Mouse (Mus musculus): Measurements from ENCODE around the gene Rep15. TPM values are rescaled to one million over a fixed set of nuclear protein-coding genes. Genes with fewer than 3 reads are reported as not detected.

The Rep15 gene
- polyA plus RNA-seq, 1 experiment from 2014 or later: 0.43 TPM

GRCm38 (mm10) chr6:147043633-147044032 lies 11.2 kb downstream of the Rep15 start:
- no peak for DNase-seq (ENCODE audit: low spot score)
- H3K9me3 ChIP-seq (replicated peaks; ENCODE audit: control insufficient read depth, low read length): no peaks in the 10 kb centered on the region
- peak overlapping the region; percentile 59 for H3K4me2 ChIP-seq (ENCODE audit: low read length)
- 54% methylated on average over 7 of the region's 7 CpGs for WGBS
- H3K27ac ChIP-seq (ENCODE audit: low read depth, low read length): no peak overlapping the region
- H3K4me3 ChIP-seq (ENCODE audit: low read depth, low read length): peak overlapping the region; percentile 93
- H3K27me3 ChIP-seq (replicated peaks; ENCODE audit: control insufficient read depth, insufficient read depth, low read length): no peaks in the 10 kb centered on the region
- H3K36me3 ChIP-seq (ENCODE audit: control insufficient read depth, insufficient read depth, low read length): peaks cover 25% of the 10 kb centered on the region
- no peak for ATAC-seq
- peaks cover 8% of the 10 kb centered on the region for H3K4me1 ChIP-seq (ENCODE audit: control insufficient read depth, insufficient read depth, low read length)
- H3K9ac ChIP-seq (ENCODE audit: low read length): peak overlapping the region; percentile 93

GRCm38 (mm10) chr6:147049239-147049805 lies 16.9 kb downstream of the Rep15 start:
- no peaks in the 10 kb centered on the region for H3K27me3 ChIP-seq (replicated peaks; ENCODE audit: control insufficient read depth, insufficient read depth, low read length)

GRCm38 (mm10) chr6:147051666-147052065 lies 19.3 kb downstream of the Rep15 start:
- Histone ChIP-seq H3K4me2 (ENCODE audit: low read length) (no peak overlapping the region), H3K27me3 (replicated peaks; ENCODE audit: control insufficient read depth, insufficient read depth, low read length) (no peaks in the 10 kb centered on the region), H3K9ac (ENCODE audit: low read length) (no peak overlapping the region), H3K36me3 (ENCODE audit: control insufficient read depth, insufficient read depth, low read length) (peaks cover 77% of the 10 kb centered on the region), H3K27ac (ENCODE audit: low read depth, low read length) (no peak overlapping the region), H3K4me3 (ENCODE audit: low read depth, low read length) (no peak overlapping the region), H3K9me3 (replicated peaks; ENCODE audit: control insufficient read depth, low read length) (no peaks in the 10 kb centered on the region), H3K4me1 (ENCODE audit: control insufficient read depth, insufficient read depth, low read length) (no peaks in the 10 kb centered on the region)
- DNase-seq (ENCODE audit: low spot score) (no peak), ATAC-seq (no peak)
- 95% methylated on average over 8 of the region's 8 CpGs for WGBS

More at GRCm38 (mm10) chr6:147049239-147049805, 16.9 kb downstream of the Rep15 start:
- no peak overlapping the region for H3K9ac ChIP-seq (ENCODE audit: low read length)
- no peaks in the 10 kb centered on the region for H3K9me3 ChIP-seq (replicated peaks; ENCODE audit: control insufficient read depth, low read length)
- no peak for ATAC-seq
- H3K36me3 ChIP-seq (ENCODE audit: control insufficient read depth, insufficient read depth, low read length): peaks cover 70% of the 10 kb centered on the region
- WGBS: 97% methylated on average over 13 of the region's 13 CpGs
- no peaks in the 10 kb centered on the region for H3K4me1 ChIP-seq (ENCODE audit: control insufficient read depth, insufficient read depth, low read length)
- DNase-seq (ENCODE audit: low spot score): no peak
- no peak overlapping the region for H3K4me2 ChIP-seq (ENCODE audit: low read length)
- no peak overlapping the region for H3K4me3 ChIP-seq (ENCODE audit: low read depth, low read length)
- H3K27ac ChIP-seq (ENCODE audit: low read depth, low read length): no peak overlapping the region

GRCm38 (mm10) chr6:147052440-147052839 lies 20.1 kb downstream of the Rep15 start:
- peaks cover 75% of the 10 kb centered on the region for H3K36me3 ChIP-seq (ENCODE audit: control insufficient read depth, insufficient read depth, low read length)
- DNase-seq (ENCODE audit: low spot score): no peak
- no peaks in the 10 kb centered on the region for H3K27me3 ChIP-seq (replicated peaks; ENCODE audit: control insufficient read depth, insufficient read depth, low read length)
- H3K4me3 ChIP-seq (ENCODE audit: low read depth, low read length): no peak overlapping the region
- no peak overlapping the region for H3K4me2 ChIP-seq (ENCODE audit: low read length)
- WGBS: 92% methylated on average over 9 of the region's 9 CpGs
- no peaks in the 10 kb centered on the region for H3K4me1 ChIP-seq (ENCODE audit: control insufficient read depth, insufficient read depth, low read length)
- no peaks in the 10 kb centered on the region for H3K9me3 ChIP-seq (replicated peaks; ENCODE audit: control insufficient read depth, low read length)
- no peak overlapping the region for H3K9ac ChIP-seq (ENCODE audit: low read length)
- no peak overlapping the region for H3K27ac ChIP-seq (ENCODE audit: low read depth, low read length)
- no peak for ATAC-seq

GRCm38 (mm10) chr6:147053785-147054646 lies 21.6 kb downstream of the Rep15 start:
- Histone ChIP-seq H3K36me3 (ENCODE audit: control insufficient read depth, insufficient read depth, low read length) (peaks cover 62% of the 10 kb centered on the region), H3K4me2 (ENCODE audit: low read length) (no peak overlapping the region), H3K4me1 (ENCODE audit: control insufficient read depth, insufficient read depth, low read length) (no peaks in the 10 kb centered on the region), H3K27me3 (replicated peaks; ENCODE audit: control insufficient read depth, insufficient read depth, low read length) (no peaks in the 10 kb centered on the region), H3K4me3 (ENCODE audit: low read depth, low read length) (no peak overlapping the region), H3K9ac (ENCODE audit: low read length) (no peak overlapping the region), H3K9me3 (replicated peaks; ENCODE audit: control insufficient read depth, low read length) (no peaks in the 10 kb centered on the region), H3K27ac (ENCODE audit: low read depth, low read length) (peak overlapping the region; percentile 55; the same call in 1 of the 2 replicates)
- DNase-seq (ENCODE audit: low spot score): peak; percentile 75
- ATAC-seq: peak; percentile 87
- 67% methylated on average over 19 of the region's 19 CpGs for WGBS

GRCm38 (mm10) chr6:147055374-147055977 lies 23.1 kb downstream of the Rep15 start:
- Histone ChIP-seq H3K27me3 (replicated peaks; ENCODE audit: control insufficient read depth, insufficient read depth, low read length) (no peaks in the 10 kb centered on the region), H3K4me1 (ENCODE audit: control insufficient read depth, insufficient read depth, low read length) (no peaks in the 10 kb centered on the region), H3K9me3 (replicated peaks; ENCODE audit: control insufficient read depth, low read length) (no peaks in the 10 kb centered on the region), H3K27ac (ENCODE audit: low read depth, low read length) (no peak overlapping the region), H3K9ac (ENCODE audit: low read length) (no peak overlapping the region), H3K36me3 (ENCODE audit: control insufficient read depth, insufficient read depth, low read length) (peaks cover 56% of the 10 kb centered on the region), H3K4me2 (ENCODE audit: low read length) (no peak overlapping the region), H3K4me3 (ENCODE audit: low read depth, low read length) (no peak overlapping the region)
- DNase-seq (ENCODE audit: low spot score) (no peak), ATAC-seq (no peak)
- 91% methylated on average over 10 of the region's 10 CpGs for WGBS

- no peak overlapping the region for H3K4me2 ChIP-seq (ENCODE audit: low read length)
- H3K27ac ChIP-seq (ENCODE audit: low read depth, low read length): no peak overlapping the region
- H3K9me3 ChIP-seq (replicated peaks; ENCODE audit: control insufficient read depth, low read length): no peaks in the 10 kb centered on the region
- 79% methylated on average over 7 of the region's 7 CpGs for WGBS
- no peak overlapping the region for H3K4me3 ChIP-seq (ENCODE audit: low read depth, low read length)
- DNase-seq (ENCODE audit: low spot score) (no peak), ATAC-seq (no peak)
- H3K4me1 ChIP-seq (ENCODE audit: control insufficient read depth, insufficient read depth, low read length): peaks cover 4% of the 10 kb centered on the region
- peaks cover 56% of the 10 kb centered on the region for H3K36me3 ChIP-seq (ENCODE audit: control insufficient read depth, insufficient read depth, low read length)
- no peaks in the 10 kb centered on the region for H3K27me3 ChIP-seq (replicated peaks; ENCODE audit: control insufficient read depth, insufficient read depth, low read length)
- H3K9ac ChIP-seq (ENCODE audit: low read length): no peak overlapping the region
Observed at GRCm38 (mm10) chr6:147059326-147059725, 26.9 kb downstream of the Rep15 start.

GRCm38 (mm10) chr6:147061630-147062029 lies 29.2 kb downstream of the Rep15 start:
- H3K4me1 ChIP-seq (ENCODE audit: control insufficient read depth, insufficient read depth, low read length): peaks cover 4% of the 10 kb centered on the region

More at GRCm38 (mm10) chr6:147061630-147062029, 29.2 kb downstream of the Rep15 start:
- no peak overlapping the region for H3K4me2 ChIP-seq (ENCODE audit: low read length)
- H3K27me3 ChIP-seq (replicated peaks; ENCODE audit: control insufficient read depth, insufficient read depth, low read length): no peaks in the 10 kb centered on the region
- H3K4me3 ChIP-seq (ENCODE audit: low read depth, low read length): no peak overlapping the region
- H3K9ac ChIP-seq (ENCODE audit: low read length): no peak overlapping the region
- peak; percentile 89 for ATAC-seq
- H3K27ac ChIP-seq (ENCODE audit: low read depth, low read length): no peak overlapping the region; the same call in 1 of the 2 replicates
- no peaks in the 10 kb centered on the region for H3K9me3 ChIP-seq (replicated peaks; ENCODE audit: control insufficient read depth, low read length)
- DNase-seq (ENCODE audit: low spot score): peak; percentile 60
- 58% methylated on average over 9 of the region's 9 CpGs for WGBS
- peaks cover 48% of the 10 kb centered on the region for H3K36me3 ChIP-seq (ENCODE audit: control insufficient read depth, insufficient read depth, low read length)
